Mouse (Mus musculus): Measurements from ENCODE around the gene Hace1. TPM values are rescaled to one million over a fixed set of nuclear protein-coding genes. Genes with fewer than 3 reads are reported as not detected.
"Not testable (repeated sequence)": the region's sequence is repeated elsewhere in the genome, so short reads cannot be mapped to it uniquely, and the experiment has no call there.

Hace1 gene
- 9.0 and 11.7 TPM in 2 replicates for total RNA-seq (2021)
- long read RNA-seq, partial matches to known transcripts, result 0 of 10 reads
- long read RNA-seq, other reads (novel, unspliced or antisense), result 6 of 10 reads

DNA sequence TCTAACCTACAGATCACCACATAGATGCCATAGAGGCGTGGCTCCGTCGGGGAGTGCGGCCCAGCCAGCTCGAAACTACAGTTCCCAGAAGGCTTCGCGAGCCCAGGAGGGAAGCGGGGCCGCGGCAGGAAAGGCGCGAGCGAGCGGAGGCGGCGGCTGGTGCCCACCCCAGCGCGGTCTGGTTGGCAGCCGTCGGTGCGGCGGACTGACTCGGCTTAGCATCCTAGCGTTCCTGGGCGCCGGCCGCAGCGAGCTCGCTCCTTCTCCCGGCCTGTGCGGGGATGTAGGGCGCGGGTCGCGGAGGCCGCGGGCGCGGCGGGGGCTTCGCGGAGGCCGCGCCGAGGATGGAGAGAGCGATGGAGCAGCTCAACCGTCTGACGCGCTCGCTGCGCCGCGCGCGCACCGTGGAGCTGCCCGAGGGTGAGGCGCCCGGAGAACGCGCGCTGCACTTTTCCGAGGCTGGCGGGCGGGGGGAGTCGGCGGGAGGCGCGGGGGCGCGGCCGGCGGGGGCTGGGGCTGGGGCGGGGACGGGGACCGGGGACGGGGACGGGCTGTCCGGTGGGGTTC, at the start of gene Hace1:
Gene Hace1, plus strand, starts transcription at position 99 of the 567 bp plus-strand sequence.
- peak; percentile 84 for DNase-seq

DNA sequence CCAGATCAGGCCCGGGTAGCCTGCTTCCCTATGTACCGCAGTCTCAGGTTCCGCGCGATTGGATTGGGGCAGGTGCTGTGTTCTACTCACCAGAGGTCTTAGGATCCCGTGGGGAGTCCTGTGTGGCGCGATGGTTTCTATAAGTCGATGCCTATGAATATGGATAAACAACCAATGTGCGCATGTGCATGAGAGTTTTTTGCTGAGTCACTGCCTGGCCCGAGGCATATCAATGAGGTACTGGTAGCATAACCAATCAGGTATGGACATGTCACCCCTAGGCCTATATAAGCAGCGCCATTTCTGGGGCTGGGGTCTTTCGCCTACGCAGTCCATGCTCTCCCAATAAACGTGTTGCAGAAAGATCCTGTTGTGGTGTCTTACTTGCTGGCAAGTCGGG, 40.3 kb upstream of the Hace1 start:
- DNase-seq, result not testable (repeated sequence)

DNA sequence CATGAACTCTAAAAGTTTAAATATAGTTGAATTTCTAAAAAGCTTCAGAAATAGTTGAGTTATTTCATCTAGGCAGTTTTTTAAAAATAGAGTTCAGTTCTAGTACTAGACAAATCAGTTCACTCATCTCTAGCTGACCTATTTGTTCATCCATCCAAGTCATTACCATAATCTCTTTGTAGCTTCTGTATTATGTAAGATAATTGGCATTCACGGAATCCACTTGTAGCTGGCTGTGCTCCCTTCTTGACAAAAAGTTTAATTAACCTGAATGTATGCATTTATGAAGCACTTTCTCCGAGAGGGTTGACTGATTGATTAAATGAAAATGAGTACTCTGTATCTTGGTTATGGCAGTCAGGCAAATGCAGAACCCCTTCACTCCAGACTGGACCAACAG, 34.9 kb upstream of the Hace1 start:
- DNase-seq, result no peak

DNA sequence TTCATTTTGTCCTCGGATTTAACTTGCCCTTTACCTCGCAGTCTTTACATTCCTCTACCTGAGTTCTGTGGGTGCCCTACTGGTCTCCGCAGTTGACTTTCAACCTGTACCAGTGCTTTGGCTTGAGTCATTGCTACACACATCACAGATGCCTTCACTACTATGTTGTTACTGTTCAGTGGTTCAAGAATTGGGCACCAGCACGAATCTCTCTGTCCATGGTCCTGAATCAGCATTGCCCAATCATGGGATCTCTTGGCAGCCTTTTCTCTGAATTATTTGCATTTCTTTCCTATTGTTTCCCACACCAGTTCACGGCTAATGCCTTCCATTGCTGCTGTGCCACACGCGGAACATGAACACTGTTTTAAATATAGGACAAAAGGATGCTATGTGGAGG, 30.8 kb upstream of the Hace1 start:
- DNase-seq, result peak; percentile 13

DNA sequence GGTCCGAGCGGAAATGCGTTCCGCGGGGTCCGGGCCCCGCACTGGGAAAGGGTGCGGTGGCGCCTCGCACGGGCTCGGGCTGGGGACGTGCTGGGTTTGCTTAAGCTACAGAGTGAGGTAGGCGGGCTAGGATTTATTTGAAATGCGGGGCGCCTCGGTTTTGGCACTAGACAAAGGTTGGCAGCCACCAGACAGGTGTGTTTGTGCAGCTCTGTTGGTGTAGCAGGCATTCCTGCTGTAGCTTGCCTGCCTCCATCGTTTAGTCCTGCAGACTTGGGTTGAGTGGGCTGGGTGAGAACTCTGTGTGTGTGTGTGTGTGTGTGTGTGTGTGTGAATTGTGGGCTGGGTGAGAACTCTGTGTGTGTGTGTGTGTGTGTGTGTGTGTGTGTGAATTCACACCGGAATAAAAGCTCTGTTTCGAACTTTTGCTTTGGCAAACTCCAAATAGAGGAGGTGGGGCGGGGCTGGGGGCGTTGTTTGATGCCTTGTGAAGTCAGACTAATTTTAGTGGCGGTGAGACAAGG, 731 bp downstream of the Hace1 start:
- DNase-seq, result no peak

DNA sequence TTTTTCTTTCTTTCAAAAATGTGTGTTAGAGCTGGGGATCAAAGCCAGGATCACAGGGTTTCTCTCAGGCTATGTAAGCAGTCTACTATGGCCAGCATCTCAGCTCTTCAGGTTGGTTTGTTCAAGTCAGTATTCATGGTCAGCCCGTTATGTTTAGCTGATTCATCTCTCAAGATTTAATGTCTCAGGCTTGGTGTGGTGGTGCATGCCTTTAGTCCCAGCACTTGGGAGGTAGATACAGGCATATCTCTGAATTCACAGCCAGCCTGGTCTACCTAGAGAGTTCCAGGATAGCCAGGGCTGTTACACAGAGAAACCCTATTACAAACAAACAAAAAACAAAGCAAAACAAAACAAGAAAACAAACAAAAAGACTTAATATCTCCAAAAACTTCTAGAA, 5.7 kb downstream of the Hace1 start:
- no peak for DNase-seq

DNA sequence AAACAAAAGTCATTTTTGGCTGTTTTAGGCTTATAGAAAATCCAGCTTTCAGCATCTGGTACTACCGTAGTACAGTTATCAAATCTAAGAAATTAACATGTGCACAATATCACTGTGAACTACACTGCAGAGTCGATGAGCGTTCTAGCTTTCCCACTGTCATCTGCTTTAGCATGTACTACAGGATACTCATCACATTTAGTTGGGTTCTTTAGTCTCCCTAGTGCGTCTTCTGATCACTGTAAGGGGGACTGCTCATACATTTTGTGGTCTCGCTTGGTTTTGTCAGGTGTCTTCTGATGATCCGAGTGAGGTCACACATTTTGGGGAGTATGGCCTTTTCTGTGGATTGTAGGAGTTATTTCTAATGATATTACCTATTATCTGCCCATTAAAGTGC, 6.2 kb downstream of the Hace1 start:
- no peak for DNase-seq

DNA sequence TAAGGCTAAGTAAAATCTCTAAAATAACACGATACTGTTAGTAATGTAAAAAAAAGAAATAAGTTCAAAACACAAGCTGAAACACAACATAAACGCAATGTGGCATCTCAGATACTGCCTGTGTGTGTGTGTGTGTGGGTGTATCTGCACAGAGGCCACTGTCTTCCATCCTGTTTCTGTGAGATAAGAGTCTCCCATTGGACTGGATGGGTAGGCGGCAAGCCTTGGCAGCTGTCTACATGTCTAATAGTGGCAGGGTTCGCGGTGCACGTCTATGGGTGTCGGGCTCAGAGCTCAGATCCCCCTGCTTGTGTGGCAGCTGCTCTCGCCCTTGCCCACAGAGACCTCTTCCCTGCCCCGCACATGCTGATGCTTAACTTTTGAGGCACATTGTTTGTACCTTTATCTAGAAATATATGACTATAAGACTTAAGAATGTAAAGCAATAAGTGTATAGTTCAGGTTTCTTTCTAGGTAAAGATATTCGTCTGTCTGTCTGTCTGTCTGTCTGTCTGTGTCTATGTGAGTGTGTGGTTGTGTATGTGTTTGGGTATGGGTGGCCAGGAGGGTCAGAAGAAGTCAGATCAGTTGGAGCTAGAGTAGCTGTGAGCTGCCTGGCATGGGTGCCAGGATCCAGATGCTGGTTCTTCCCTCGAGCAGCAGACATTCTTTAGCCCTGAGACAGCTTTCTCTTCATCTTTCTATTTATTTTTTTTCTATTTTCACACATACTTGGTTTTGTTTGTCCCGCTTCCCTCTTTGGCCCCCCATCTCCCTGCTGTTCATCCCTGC, 6.9 kb downstream of the Hace1 start:
- DNase-seq, result no peak

DNA sequence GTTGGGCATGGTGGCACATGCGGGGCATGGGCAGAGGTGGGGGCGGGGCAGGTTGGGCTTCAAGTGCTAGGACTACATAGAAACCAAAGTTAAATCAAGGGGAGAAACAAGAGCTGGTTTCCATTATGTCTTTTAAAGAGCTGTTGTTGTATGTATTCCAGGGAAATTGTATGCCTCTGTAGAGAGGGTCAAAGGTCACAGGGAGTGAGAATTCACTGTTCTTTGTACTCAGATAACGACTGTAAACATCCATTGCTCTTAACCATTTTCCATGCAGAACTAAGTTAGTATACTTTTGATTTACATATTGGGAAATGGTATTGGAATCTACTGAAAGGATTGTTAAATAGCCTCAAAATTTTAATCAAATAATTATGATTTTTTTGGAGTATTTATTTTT, 28.2 kb downstream of the Hace1 start:
- no peak for DNase-seq

DNA sequence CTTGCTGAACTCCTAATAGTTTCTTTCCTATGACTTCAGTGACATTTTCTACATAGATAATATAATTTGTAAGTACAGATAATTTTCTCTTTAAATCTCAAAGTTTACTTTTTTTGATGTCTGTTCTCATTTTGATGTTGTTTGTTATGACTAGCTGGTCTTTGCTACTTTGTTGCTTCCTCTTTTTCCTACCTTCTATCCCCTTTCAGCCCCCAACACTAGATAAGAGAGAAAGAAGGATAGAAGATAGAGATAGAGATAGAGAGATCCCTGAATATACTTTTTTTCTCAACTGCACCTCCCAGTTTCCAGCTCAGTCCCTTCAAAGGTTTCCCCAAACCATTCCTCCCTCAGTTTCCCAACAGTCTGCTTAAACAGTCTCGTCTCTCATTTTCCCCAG, 33.1 kb downstream of the Hace1 start:
- DNase-seq, result no peak

DNA sequence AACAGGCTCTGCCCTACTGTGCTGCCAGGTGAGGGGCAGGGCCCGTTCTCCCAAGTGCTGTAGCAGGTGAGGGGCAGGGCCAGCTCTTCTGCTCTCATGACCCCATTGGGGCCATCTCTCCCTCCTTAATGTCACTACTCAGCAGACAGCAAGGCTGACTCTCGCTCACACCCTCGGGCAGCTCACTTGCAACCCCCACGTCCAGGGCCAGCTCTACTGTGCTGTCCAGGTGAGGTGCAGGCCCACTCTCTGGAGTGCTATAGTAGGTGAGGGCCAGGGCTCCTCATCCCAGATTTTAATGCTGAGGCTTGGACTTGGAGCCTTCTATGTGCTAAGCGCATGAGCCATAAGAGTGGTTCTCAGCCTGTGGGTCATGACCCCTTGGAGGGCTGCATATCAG, 38.4 kb downstream of the Hace1 start:
- no peak for DNase-seq

DNA sequence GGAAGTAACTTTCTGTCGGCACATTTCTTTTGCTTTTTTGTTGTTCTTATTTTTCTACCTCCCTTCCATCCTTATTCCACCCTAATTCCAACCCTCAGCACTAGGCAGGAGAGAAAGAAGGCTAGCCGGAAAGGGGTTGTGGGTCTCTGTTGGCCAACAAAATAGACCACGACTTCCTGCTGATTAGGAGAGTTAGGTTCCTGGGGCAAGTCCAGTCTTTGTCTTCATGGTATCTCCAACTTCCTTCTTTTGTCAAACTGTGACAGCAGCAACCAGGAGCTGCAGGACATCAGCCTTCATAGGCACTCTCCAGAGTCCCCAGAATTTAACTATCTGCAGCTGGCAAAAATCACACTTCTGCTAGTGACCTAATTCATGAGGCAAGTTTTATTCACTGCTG, 41.4 kb downstream of the Hace1 start:
- no peak for DNase-seq

DNA sequence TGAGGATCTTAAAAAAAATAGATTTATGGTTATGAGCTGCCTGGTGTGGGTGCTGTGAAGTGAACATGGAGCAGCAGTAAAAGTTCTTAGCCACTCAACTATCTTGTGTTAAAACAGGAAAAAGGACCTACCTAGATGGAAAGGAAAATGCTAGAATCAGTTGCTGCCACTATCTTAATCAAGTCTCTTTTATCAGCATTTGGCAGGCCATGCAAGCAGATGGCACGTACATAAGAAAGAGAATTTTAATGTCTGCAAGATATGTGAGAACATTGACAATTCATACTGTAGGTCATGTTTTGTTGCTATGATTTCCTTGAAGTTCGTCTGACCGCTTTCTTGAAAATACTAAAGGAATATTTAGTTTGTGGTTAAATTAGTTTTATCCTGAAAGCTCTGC, 54.4 kb downstream of the Hace1 start:
- DNase-seq, result no peak

DNA sequence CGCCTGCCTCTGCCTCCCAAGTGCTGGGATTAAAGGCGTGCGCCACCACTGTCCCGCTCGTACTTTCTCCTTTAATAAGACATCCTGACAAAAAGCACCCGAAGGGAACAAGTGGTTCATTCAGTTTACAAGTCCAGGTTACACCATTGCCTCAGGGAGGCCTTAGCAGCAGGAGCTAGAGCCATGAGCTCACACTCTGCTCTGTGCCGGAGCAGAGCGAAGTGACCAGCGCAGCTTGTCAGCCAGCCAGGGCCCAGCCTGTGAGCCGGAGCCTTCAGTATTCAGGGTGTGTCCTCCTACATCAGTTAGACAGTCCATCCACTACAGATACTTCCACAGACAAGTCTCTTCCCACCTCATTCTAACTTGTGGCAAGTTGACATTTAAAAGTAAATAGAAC, 55.0 kb downstream of the Hace1 start:
- no peak for DNase-seq

DNA sequence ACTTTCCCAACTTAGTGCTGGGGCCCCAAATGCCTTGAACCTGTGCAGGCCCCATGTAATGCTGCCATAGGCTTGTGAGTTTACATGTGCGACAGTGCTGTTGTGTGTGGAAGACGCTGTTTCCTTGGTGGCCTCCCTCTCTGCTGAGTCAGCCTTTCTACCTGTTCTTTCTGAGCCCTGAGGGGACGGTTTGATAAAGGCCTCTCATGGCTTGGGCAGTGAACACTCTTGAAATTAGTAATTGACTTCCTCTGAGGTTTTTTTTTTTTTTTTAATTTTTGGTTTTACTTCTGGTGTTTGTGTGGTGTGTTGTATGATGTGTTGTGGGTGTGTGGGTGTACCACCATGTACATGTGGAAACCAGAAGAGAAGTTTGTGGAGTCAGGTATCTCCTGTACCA, 57.6 kb downstream of the Hace1 start:
- no peak for DNase-seq

DNA sequence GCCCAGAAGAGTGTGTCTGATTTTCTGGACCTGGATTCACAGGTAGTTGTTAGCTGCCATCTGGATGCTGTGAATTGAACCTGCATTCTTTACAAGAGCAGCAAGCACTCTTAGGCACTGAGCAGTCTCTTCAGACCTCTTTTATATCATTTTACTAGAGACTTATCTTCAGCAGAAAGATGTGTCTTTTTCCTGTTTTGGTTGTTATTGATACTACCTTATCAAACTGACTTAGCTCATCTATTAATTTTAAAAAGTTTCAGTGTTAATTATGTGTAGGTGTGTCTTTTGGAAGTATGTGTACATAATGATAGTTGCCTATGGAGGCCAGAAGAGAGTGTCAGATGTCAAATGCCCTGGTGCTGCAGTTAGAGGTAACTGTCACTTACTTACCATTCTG, 62.1 kb downstream of the Hace1 start:
- DNase-seq, result no peak

DNA sequence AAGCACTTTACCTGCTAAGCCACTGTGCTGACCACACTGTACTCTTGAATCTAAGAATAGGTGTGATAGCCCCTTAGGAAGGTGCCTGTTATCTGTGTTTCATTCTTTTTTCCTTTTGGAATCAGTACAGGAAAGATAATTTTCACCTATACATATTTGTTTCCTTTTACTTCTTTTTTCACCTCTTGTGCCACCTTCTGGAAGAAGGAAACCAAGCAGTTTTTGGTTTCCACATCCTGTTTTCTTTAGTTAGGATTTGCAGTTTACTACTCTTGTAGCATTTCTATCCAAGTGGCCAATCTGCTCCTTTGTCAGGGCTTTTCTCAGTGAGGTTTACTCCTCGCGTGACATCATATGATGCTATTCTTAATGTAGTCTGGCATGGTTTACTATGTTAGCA, 76.4 kb downstream of the Hace1 start:
- DNase-seq, result no peak

DNA sequence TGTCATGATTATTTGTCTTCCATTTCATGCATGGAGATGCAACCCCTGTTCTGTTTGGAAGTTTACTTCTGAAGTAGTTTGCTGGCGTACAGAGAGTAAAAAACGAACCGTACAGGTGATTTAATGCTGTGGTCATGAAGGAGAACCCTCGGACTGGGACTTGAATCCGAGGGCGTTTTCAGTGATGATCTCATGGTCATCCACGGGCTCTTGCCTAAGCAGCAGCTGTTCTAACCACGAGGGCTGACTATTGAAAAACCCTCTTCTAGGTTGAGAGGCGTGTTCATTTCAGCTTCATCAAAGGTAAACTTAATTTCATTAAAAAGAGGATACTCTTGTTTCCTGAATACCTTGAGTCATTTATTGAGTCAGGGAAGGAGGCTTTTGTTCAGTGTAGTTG, 84.4 kb downstream of the Hace1 start:
- DNase-seq, result no peak

DNA sequence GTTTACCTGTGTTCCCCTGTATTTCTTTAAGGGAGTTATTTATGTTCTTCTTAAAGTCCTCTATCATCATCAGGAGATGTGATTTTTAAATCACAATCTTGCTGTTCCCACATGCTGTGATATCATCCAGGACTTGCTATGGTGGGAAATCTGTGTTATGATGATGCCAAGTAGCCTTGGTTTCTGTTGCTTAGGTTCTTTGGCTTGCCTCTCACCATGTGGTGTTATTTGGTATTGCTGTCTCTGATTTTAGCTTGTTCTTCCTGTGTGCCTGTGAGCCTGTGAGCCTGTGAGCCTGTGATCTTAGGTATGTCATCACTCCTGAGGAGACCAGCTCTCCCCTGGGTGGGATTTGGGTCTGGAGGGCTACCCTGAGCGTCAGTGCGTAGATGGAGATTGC, 90.6 kb downstream of the Hace1 start:
- no peak for DNase-seq

DNA sequence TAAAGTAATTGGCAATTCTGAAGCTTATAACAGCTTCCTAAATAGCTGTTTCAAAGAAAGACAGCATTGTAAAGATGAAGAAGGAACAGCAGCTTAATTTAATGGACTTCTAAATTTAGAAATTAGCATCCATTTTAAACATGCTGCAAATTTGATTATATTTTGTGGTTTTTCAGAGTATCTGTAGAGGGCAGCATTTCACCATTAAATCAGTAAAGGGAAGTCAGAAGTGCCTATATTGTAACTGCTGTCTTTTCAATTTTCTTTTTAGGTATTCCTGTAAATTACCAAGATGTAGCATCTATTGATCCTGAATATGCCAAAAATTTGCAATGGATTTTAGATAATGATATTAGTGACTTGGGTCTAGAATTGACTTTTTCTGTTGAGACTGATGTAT, 99.2 kb downstream of the Hace1 start:
- no peak for DNase-seq

DNA sequence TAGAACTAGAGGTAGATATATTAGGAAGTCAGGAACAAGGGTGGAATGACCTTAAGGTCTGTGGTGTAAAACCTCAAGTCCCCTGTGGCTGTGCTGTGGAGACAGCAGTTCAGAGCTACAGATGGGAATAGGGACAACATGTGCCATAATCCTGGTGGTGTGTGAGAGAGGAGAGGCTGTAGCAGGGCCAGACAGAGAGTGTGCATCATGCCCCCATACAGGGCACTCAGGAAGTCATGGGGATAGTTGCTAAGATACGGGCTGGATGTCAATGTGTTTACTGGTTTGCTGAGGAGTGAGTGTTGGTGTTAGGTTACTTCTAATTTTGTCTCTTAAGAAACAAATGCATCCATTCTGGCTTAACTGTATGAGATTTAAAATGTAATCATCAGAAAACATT, 108.6 kb downstream of the Hace1 start:
- no peak for DNase-seq

DNA sequence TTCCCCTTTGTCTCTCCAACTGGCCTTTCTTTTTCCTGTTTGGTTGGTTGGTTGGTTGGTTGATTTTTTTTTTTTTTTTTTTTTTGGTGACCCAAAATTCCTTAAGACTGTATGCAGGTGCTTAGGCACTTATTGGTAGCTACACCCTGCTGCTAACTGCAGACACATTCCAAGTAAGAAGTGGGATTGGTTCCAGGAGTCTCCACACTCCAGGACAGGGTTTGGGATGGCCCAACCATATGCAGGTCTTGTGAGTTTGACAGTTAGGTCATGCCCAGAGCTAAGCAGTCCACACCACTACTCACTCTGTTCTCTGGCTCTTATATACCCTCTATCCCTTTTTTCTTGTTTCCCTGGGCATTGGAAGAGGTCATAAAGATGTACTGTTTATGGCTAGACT, 117.3 kb downstream of the Hace1 start:
- no peak for DNase-seq

DNA sequence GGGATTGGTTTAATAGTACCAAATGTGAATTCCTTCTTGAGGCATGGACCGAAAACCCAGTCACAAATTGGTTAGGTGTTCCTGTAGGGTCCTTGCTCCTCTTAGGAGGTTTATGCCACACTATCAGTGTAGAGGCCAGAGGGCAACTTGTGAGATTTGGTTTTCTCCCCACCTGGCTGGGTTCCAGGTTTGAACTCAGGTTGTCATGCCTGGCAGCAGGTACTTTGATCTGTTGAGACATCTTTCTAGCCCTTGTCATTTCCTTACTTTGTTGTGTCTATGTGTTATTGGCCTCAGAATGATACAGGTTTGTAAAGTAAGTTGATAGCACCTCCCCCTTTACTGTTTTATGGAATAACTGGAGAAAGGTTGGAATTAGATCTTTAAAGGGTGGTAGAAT, 117.9 kb downstream of the Hace1 start:
- no peak for DNase-seq

DNA sequence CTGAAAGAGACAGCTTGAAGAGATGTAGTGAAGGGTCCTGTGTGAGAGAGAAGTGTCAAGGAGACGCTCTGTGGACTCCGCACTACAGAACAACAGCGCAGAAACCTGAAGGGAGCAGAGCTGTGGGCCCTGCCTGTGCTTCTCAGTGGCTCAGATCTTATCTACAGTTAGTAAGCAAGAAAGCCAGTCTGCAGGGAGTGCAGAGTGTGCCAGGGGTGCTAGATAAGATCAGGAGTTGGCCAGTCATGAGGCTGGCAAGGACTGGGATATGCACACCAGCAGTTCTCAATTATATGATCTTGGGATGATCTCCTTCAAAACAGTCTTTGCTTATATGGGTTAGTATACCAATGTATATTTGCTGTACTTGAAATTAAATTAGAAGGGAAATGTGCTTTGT, 121.3 kb downstream of the Hace1 start:
- DNase-seq, result no peak

All from adrenal gland, postnatal 25 days (tissue).